Mouse (Mus musculus): Measurements from ENCODE around the gene Cypt4. TPM values are rescaled to one million over a fixed set of nuclear protein-coding genes. Genes with fewer than 3 reads are reported as not detected.
"Not testable (repeated sequence)": the region's sequence is repeated elsewhere in the genome, so short reads cannot be mapped to it uniquely, and the experiment has no call there.

Gene Cypt4
- polyA plus RNA-seq (2012; rRNA removed) = not detected in 2 replicates
- polyA plus RNA-seq (2014; fragmentation: Nextera tagmentation; extraction: Ambion mirVana) = not detected in 2 replicates

DNA sequence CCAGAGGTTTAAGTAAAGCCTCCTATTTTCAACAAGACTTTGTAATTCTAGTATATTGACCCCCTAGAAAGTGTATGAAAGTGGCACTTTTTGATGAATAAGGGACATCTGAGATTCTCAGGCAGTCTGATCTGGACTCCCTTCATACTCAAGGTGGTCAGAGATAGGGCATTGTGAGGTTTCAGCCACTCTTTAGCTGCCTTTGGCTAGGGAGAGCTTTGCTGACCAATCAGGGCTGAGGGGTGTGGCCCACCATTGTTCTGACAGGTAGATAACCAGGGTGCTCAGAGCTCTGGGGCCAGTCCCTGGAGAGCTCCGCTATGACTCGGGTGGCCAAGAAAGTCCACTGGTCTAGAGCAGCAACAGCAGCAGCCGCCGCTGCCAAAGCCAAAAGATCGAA, at the start of gene Cypt4:
Gene Cypt4 (plus strand): TSS at position 301 of the 400 bp plus-strand sequence.
- no peak within 1 kb of the TSS for H3K4me2 ChIP-seq (replicated peaks; ENCODE audit: low read depth, low read length, severe bottlenecking)
- H3K4me3 ChIP-seq (replicated peaks; ENCODE audit: low read length) = no peak within 1 kb of the TSS
- H3K36me3 ChIP-seq (ENCODE audit: control insufficient read depth, insufficient read depth, low read length) = no peaks in the 10 kb centered on the region
- no peak for TF ChIP-seq POLR2A (IDR thresholded peaks at IDR 0.05; ENCODE audit: borderline replicate concordance, extremely low read depth, insufficient read depth, insufficient read length)
- H3K27ac ChIP-seq (replicated peaks; ENCODE audit: low read depth, low read length) = no peak within 1 kb of the TSS
- no peaks in the 10 kb centered on the region for H3K9me3 ChIP-seq (ENCODE audit: control insufficient read depth, low read length)
- no peak within 1 kb of the TSS for H3K9ac ChIP-seq (ENCODE audit: low read depth, low read length, severe bottlenecking)
- no peaks in the 10 kb centered on the region for H3K4me1 ChIP-seq (ENCODE audit: control insufficient read depth, insufficient read depth, low read length)
- WGBS = 94% methylated on average over 5 of the region's 5 CpGs
- H3K27me3 ChIP-seq (ENCODE audit: control insufficient read depth, insufficient read depth, low read length) = no peaks in the 10 kb centered on the region
- ATAC-seq (ENCODE audit: low FRiP score, low read depth) = no peak
- DNase-seq (ENCODE audit: low spot score) = no peak

GRCm38 (mm10) chr9:24637341-24637740, 12.3 kb downstream of the Cypt4 start:
- H3K27me3 ChIP-seq (ENCODE audit: control insufficient read depth, insufficient read depth, low read length); H3K4me1 ChIP-seq (ENCODE audit: control insufficient read depth, insufficient read depth, low read length); H3K27ac ChIP-seq (replicated peaks; ENCODE audit: low read depth, low read length); H3K4me2 ChIP-seq (replicated peaks; ENCODE audit: low read depth, low read length, severe bottlenecking); ATAC-seq (ENCODE audit: low FRiP score, low read depth); H3K36me3 ChIP-seq (ENCODE audit: control insufficient read depth, insufficient read depth, low read length); H3K9ac ChIP-seq (ENCODE audit: low read depth, low read length, severe bottlenecking); DNase-seq (ENCODE audit: low spot score); H3K9me3 ChIP-seq (ENCODE audit: control insufficient read depth, low read length); H3K4me3 ChIP-seq (replicated peaks; ENCODE audit: low read length): not testable (repeated sequence)
- 87% methylated on average over 2 of the region's 2 CpGs for WGBS

Other genes starting within 250 kb of the Cypt4 start
- gene Dpy19l1, start 122.1 kb upstream of the Cypt4 start, polyA plus RNA-seq (2012; rRNA removed) = 41.3 and 43.1 TPM in 2 replicates
- gene Dpy19l1, start 122.1 kb upstream of the Cypt4 start, polyA plus RNA-seq (2014; fragmentation: Nextera tagmentation; extraction: Ambion mirVana) = 25.5 and 35.5 TPM in 2 replicates
- gene Dpy19l2, start 71.1 kb downstream of the Cypt4 start, polyA plus RNA-seq (2012; rRNA removed) = 0.03 and 0.08 TPM in 2 replicates
- 0.07 and 0.10 TPM in 2 replicates for gene Dpy19l2, start 71.1 kb downstream of the Cypt4 start, polyA plus RNA-seq (2014; fragmentation: Nextera tagmentation; extraction: Ambion mirVana)
- gene Tbx20, start 149.1 kb downstream of the Cypt4 start, polyA plus RNA-seq (2012; rRNA removed) = 0.03 and 0.24 TPM in 2 replicates
- gene Tbx20, start 149.1 kb downstream of the Cypt4 start, polyA plus RNA-seq (2014; fragmentation: Nextera tagmentation; extraction: Ambion mirVana) = 0.03 TPM in 1 of 2 replicates, not detected in the other